Mouse (Mus musculus) spleen, postnatal 4 days (tissue): Measurements from ENCODE around the gene Kcnh6.

Source experiments
- DNase-seq, 2 experiments: peaks; one replicate each; pipeline ENCODE4 v3.0.0; 2022; ENCODE audit warnings: low spot score in 2 of 2

Kcnh6 gene

DNA sequence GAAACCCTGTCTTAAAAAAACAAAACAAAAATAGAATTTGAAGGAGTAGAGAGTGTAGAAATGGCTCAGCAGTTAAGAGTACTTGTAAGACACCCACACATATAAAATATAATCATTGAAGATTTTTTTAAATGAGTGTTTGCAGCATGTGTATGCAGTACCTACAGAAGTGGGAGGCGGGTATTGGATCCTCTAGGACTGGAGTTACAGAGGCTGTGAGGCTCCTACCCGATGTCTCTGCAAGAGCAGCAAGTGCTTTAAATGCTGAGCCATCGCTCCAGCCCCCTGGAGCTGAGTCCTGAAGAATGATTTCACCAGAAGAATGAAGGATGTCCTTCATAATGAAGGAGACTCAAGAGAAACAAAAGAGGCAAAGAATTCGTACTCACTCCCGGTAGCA, 55.8 kb downstream of the Kcnh6 start:
- no peak for DNase-seq

DNA sequence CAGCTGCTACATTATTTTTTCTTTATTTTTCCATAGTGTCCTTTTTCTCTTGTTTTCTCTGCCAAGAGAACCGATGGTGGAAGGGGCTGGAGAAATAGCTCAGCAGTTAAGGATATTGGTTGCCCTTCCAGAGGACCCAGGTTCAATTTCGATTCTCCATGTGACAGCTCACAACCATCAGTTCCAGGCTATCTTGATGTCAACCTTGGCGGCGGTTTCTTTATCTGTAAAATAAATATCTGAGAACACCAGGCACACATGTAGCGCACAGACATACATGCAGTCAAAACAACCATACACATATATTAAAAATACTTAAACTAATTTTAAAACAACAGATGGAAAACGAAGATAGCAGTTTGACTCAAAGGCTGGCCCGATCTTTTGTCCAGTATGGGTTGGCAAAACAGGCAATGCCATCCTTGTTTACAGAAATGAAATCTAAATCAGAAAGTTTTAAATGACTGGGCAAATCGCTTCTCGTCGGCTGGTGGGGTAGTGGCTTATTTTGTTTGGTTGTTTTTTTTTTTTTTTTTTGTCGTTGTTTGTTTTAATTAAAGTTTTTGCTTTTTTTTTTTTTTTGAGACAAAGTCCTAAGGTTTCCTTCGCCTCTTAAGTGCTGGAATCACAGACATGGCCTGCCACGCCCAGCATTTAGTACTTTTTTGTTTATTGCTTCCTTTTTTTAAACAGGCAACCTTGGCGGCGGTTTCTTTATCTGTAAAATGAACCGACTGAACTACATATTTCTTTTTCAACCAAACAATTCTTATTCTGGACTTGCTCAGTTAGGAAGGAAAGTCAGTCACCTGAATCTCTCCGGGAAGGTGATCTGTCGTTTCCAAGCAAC, 57.4 kb downstream of the Kcnh6 start:
- no peak for DNase-seq

DNA sequence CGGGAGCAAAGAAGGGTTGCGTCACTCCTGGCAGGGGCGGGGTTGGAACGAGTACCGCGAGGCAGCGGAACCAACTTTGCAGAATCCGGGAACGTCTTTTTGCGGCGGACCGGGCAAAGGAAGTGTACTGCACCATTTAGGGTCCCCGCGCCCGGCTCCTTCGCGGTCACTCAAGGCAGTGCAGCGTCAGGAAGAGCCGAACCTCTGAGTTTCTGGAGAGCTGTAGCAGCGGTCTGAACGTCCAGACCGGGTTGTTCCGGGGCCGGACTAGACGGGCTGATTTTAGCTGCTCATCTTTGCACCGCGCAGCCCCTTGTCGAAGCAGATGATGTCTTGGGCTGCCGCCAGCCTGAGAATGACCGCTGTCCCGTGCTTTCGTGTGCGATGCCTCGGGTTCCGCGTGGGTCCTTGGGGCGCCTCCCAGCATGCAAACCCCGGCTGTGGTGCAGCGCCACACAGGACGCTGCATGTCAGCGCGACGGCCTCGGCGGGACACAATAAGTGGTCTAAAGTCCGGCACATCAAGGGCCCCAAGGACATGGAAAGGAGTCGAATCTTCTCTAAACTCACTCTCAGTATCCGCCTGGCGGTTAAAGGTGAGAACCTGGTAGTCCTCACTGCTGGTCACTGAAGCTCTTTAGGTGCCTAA, 58.1 kb downstream of the Kcnh6 start, which contains the start of gene Taco1:
Gene Taco1 (plus strand): TSS at position 139 of the 649 bp plus-strand sequence.
- DNase-seq = peak; percentile 93 to 96

DNA sequence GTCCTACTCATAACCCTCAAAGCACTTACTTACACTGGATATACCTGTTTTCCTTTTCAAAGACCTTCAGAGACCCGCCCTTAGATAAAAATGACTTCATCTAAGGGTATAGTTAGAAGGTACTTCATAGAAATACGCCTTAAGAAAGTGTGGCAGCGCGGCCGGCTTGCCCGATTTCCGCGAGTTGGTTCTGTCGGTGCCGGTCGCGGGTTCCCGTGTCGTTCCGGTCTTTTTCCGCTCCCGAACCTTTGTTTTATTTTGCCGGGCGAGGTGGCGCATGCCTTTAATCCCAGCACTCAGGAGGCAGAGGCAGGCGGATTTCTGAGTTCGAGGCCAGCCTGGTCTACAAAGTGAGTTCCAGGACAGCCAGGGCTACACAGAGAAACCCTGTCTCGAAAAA, 58.7 kb downstream of the Kcnh6 start:
- DNase-seq = peak; percentile 46 to 92

DNA sequence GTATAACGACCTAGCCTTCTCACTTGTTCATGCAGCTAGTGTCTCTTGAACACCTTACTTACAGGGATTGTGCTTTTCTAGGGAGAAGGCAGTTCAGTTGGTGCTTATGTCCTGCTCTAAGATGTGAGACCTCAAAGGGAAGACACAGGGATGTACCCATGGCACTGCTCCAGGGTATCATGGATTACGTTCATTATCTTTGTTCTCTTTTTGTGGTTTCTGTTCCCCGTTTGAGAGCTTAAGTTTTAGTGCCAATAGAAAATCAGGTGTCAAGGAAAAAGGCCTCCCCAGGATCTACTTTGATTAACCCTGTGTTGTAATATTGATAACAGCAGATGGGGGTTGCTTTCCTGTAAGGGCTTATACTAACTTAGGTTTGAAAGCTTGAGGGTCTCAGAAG, 65.8 kb downstream of the Kcnh6 start:
- no peak for DNase-seq

DNA sequence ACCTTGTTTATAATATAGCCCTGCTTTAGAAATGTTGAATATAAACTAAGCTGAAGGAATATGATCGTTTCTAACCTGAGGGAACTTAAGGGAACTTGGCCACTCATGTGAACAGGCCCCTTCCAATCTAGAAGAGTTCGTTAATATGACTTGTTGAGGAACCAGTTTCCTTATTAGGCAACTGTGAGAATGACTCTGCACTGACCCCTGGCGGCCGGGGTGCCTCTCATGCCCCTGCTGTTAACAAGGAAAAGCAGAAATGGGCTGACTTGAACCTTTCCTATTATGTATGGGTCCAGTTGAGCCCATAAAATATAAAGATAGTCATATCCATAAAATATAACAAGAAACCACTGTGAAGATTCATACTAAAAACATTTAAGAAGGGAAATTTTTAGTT, 68.4 kb downstream of the Kcnh6 start:
- peak; percentile 78 to 93 for DNase-seq
